Mouse (Mus musculus): Measurements from ENCODE around the gene Bves. TPM values are rescaled to one million over a fixed set of nuclear protein-coding genes. Genes with fewer than 3 reads are reported as not detected.

Bves gene
- polyA plus RNA-seq, 1 experiment from 2014 or later: 5.9 TPM

- Histone ChIP-seq H3K36me3 (ENCODE audit: control insufficient read depth, insufficient read depth, low read length) (no peaks in the 10 kb centered on the region), H3K4me3 (ENCODE audit: low read depth, low read length) (no peak overlapping the region), H3K4me1 (replicated peaks; ENCODE audit: control insufficient read depth, insufficient read depth, low read length) (no peaks in the 10 kb centered on the region), H3K27ac (ENCODE audit: low read depth) (no peak overlapping the region), H3K9me3 (ENCODE audit: control insufficient read depth, low read length) (no peaks in the 10 kb centered on the region), H3K9ac (ENCODE audit: low read length) (no peak overlapping the region), H3K27me3 (replicated peaks; ENCODE audit: control insufficient read depth, insufficient read depth, low read length) (no peaks in the 10 kb centered on the region), H3K4me2 (ENCODE audit: low read length) (no peak overlapping the region)
- ATAC-seq (replicated peaks; ENCODE audit: low FRiP score, low TSS enrichment, low read depth) (peak; percentile 47; the same call in 1 of the 2 replicates), DNase-seq (ENCODE audit: low spot score) (no peak)
- 35% methylated on average over 14 of the region's 14 CpGs for WGBS
Measured at GRCm38 (mm10) chr10:45303315-45304036, 32.1 kb upstream of the Bves start.

DNA sequence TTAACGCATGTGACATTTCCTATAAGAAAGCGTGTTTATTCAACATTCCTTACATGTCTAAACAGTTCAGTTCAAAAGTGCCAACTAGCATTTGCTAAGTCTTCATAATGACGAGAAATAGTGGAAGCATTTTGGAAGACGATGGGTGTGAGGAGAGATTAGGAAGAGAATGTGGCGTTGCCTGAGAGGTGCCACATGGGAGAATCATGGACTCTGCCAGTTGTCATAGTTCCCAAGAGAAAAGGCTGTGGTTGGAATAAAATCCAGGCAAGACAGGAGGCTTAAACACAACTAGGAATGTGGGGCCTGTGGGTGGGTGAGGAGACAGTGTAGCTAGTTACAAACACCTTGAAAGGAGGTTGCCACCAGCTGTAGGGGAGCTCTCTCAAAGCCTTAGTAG, 30.4 kb upstream of the Bves start:
- Histone ChIP-seq H3K9ac (ENCODE audit: low read length) (no peak overlapping the region), H3K4me3 (ENCODE audit: low read depth, low read length) (no peak overlapping the region), H3K36me3 (ENCODE audit: control insufficient read depth, insufficient read depth, low read length) (no peaks in the 10 kb centered on the region), H3K4me2 (ENCODE audit: low read length) (no peak overlapping the region), H3K27me3 (replicated peaks; ENCODE audit: control insufficient read depth, insufficient read depth, low read length) (no peaks in the 10 kb centered on the region), H3K27ac (ENCODE audit: low read depth) (no peak overlapping the region), H3K4me1 (replicated peaks; ENCODE audit: control insufficient read depth, insufficient read depth, low read length) (no peaks in the 10 kb centered on the region), H3K9me3 (ENCODE audit: control insufficient read depth, low read length) (no peaks in the 10 kb centered on the region)
- ATAC-seq (replicated peaks; ENCODE audit: low FRiP score, low TSS enrichment, low read depth): no peak
- no peak for DNase-seq (ENCODE audit: low spot score)
- 89% methylated on average over 5 of the region's 5 CpGs for WGBS

DNA sequence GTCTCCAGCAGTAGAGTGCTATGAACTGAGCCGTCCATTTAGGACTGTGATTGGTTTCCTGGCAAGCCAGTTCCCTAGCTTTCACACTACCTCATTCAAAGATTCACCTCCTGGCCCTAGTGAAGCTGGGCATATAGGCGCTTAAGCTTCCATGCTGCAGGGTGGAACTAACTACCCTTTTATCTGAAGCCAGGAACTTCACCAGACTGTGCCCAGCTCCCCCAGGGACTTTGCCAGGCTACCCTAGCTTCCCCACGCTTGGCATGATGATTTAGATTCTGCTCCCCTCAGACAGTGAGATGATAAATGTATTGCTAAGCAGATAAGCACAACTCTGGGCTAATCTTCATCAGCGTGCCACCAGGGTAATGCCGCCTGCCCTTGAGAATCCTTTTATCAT, 24.4 kb upstream of the Bves start:
- no peaks in the 10 kb centered on the region for H3K4me1 ChIP-seq (replicated peaks; ENCODE audit: control insufficient read depth, insufficient read depth, low read length)
- ATAC-seq (replicated peaks; ENCODE audit: low FRiP score, low TSS enrichment, low read depth): no peak
- H3K27me3 ChIP-seq (replicated peaks; ENCODE audit: control insufficient read depth, insufficient read depth, low read length): no peaks in the 10 kb centered on the region
- no peaks in the 10 kb centered on the region for H3K9me3 ChIP-seq (ENCODE audit: control insufficient read depth, low read length)
- no peak overlapping the region for H3K9ac ChIP-seq (ENCODE audit: low read length)
- no peak overlapping the region for H3K27ac ChIP-seq (ENCODE audit: low read depth)
- 74% methylated on average over 5 of the region's 5 CpGs for WGBS
- H3K4me3 ChIP-seq (ENCODE audit: low read depth, low read length): no peak overlapping the region
- DNase-seq (ENCODE audit: low spot score): no peak
- H3K36me3 ChIP-seq (ENCODE audit: control insufficient read depth, insufficient read depth, low read length): no peaks in the 10 kb centered on the region
- H3K4me2 ChIP-seq (ENCODE audit: low read length): no peak overlapping the region

DNA sequence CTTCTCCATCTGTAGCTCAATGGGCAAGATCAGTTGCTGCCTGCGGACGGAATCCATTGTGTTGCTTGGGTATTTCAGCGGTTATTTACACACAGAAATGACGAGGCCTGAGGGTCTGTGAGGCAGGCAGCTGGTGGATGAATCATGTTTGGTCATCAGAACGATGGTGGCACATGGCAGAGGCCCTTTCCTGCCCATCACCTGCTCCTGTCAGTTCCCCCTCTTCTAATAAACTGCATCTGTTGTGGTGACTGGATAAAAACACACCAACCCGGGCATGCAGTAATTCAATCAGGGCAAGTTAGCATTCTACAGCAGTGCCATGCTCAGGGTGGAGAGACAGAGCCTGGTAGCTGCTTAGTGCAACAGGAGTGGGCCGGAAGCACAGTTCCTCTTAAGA, 23.9 kb upstream of the Bves start:
- Histone ChIP-seq H3K4me1 (replicated peaks; ENCODE audit: control insufficient read depth, insufficient read depth, low read length) (no peaks in the 10 kb centered on the region), H3K4me3 (ENCODE audit: low read depth, low read length) (no peak overlapping the region), H3K4me2 (ENCODE audit: low read length) (no peak overlapping the region), H3K36me3 (ENCODE audit: control insufficient read depth, insufficient read depth, low read length) (no peaks in the 10 kb centered on the region), H3K27ac (ENCODE audit: low read depth) (no peak overlapping the region), H3K27me3 (replicated peaks; ENCODE audit: control insufficient read depth, insufficient read depth, low read length) (no peaks in the 10 kb centered on the region), H3K9me3 (ENCODE audit: control insufficient read depth, low read length) (no peaks in the 10 kb centered on the region), H3K9ac (ENCODE audit: low read length) (no peak overlapping the region)
- WGBS: 70% methylated on average over 7 of the region's 7 CpGs
- DNase-seq (ENCODE audit: low spot score) (no peak), ATAC-seq (replicated peaks; ENCODE audit: low FRiP score, low TSS enrichment, low read depth) (no peak)

DNA sequence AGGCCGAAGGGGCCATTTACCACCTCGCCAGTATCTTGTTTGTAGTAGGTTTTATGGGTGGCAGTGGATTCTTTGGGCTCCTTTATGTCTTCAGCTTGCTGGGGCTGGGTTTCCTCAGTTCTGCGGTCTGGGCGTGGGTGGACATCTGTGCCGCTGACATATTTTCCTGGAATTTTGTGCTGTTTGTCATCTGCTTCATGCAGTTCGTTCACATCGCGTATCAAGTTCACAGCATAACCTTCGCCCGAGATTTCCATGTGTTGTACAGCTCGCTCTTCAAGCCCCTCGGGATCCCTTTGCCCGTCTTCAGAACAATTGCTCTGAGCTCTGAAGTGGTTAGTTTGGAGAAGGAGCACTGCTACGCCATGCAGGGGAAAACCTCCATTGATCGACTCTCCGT, 20.7 kb upstream of the Bves start:
- no peak for ATAC-seq (replicated peaks; ENCODE audit: low FRiP score, low TSS enrichment, low read depth)
- Histone ChIP-seq H3K9me3 (ENCODE audit: control insufficient read depth, low read length) (0 out of 2 replicates have a peak, but pooled peaks cover 3% of the 10 kb centered on the region), H3K27ac (ENCODE audit: low read depth) (no peak overlapping the region), H3K27me3 (replicated peaks; ENCODE audit: control insufficient read depth, insufficient read depth, low read length) (no peaks in the 10 kb centered on the region), H3K4me2 (ENCODE audit: low read length) (no peak overlapping the region), H3K4me3 (ENCODE audit: low read depth, low read length) (no peak overlapping the region), H3K9ac (ENCODE audit: low read length) (no peak overlapping the region), H3K36me3 (ENCODE audit: control insufficient read depth, insufficient read depth, low read length) (no peaks in the 10 kb centered on the region), H3K4me1 (replicated peaks; ENCODE audit: control insufficient read depth, insufficient read depth, low read length) (no peaks in the 10 kb centered on the region)
- DNase-seq (ENCODE audit: low spot score): no peak
- 85% methylated on average over 16 of the region's 16 CpGs for WGBS

- H3K4me2 ChIP-seq (ENCODE audit: low read length): no peak overlapping the region
- no peaks in the 10 kb centered on the region for H3K36me3 ChIP-seq (ENCODE audit: control insufficient read depth, insufficient read depth, low read length)
- no peak overlapping the region for H3K9ac ChIP-seq (ENCODE audit: low read length)
- ATAC-seq (replicated peaks; ENCODE audit: low FRiP score, low TSS enrichment, low read depth): no peak
- no peaks in the 10 kb centered on the region for H3K27me3 ChIP-seq (replicated peaks; ENCODE audit: control insufficient read depth, insufficient read depth, low read length)
- DNase-seq (ENCODE audit: low spot score): no peak
- H3K4me1 ChIP-seq (replicated peaks; ENCODE audit: control insufficient read depth, insufficient read depth, low read length): no peaks in the 10 kb centered on the region
- WGBS: 84% methylated on average over 5 of the region's 5 CpGs
- H3K9me3 ChIP-seq (ENCODE audit: control insufficient read depth, low read length): 0 out of 2 replicates have a peak, but pooled peaks cover 3% of the 10 kb centered on the region
- no peak overlapping the region for H3K4me3 ChIP-seq (ENCODE audit: low read depth, low read length)
- H3K27ac ChIP-seq (ENCODE audit: low read depth): no peak overlapping the region
Measured at GRCm38 (mm10) chr10:45318922-45319321, 16.6 kb upstream of the Bves start.

GRCm38 (mm10) chr10:45320296-45320695, 15.3 kb upstream of the Bves start:
- Histone ChIP-seq H3K27me3 (replicated peaks; ENCODE audit: control insufficient read depth, insufficient read depth, low read length) (no peaks in the 10 kb centered on the region), H3K4me1 (replicated peaks; ENCODE audit: control insufficient read depth, insufficient read depth, low read length) (no peaks in the 10 kb centered on the region), H3K4me3 (ENCODE audit: low read depth, low read length) (no peak overlapping the region), H3K36me3 (ENCODE audit: control insufficient read depth, insufficient read depth, low read length) (no peaks in the 10 kb centered on the region), H3K9ac (ENCODE audit: low read length) (no peak overlapping the region), H3K27ac (ENCODE audit: low read depth) (no peak overlapping the region), H3K9me3 (ENCODE audit: control insufficient read depth, low read length) (0 out of 2 replicates have a peak, but pooled peaks cover 3% of the 10 kb centered on the region), H3K4me2 (ENCODE audit: low read length) (no peak overlapping the region)
- no peak for DNase-seq (ENCODE audit: low spot score)
- WGBS: 87% methylated on average over 3 of the region's 3 CpGs
- ATAC-seq (replicated peaks; ENCODE audit: low FRiP score, low TSS enrichment, low read depth): no peak

- H3K4me1 ChIP-seq (replicated peaks; ENCODE audit: control insufficient read depth, insufficient read depth, low read length): no peaks in the 10 kb centered on the region
Measured at GRCm38 (mm10) chr10:45324159-45324558, 11.4 kb upstream of the Bves start.

More at GRCm38 (mm10) chr10:45324159-45324558, 11.4 kb upstream of the Bves start:
- Histone ChIP-seq H3K27me3 (replicated peaks; ENCODE audit: control insufficient read depth, insufficient read depth, low read length) (no peaks in the 10 kb centered on the region), H3K36me3 (ENCODE audit: control insufficient read depth, insufficient read depth, low read length) (no peaks in the 10 kb centered on the region), H3K4me2 (ENCODE audit: low read length) (no peak overlapping the region), H3K9ac (ENCODE audit: low read length) (no peak overlapping the region), H3K27ac (ENCODE audit: low read depth) (no peak overlapping the region), H3K4me3 (ENCODE audit: low read depth, low read length) (no peak overlapping the region), H3K9me3 (ENCODE audit: control insufficient read depth, low read length) (no peaks in the 10 kb centered on the region)
- no peak for ATAC-seq (replicated peaks; ENCODE audit: low FRiP score, low TSS enrichment, low read depth)
- 71% methylated on average over 1 of the region's 1 CpGs for WGBS
- DNase-seq (ENCODE audit: low spot score): no peak

Data from intestine, embryonic 14.5 days (tissue).